Mouse (Mus musculus) naive thymus-derived CD4-positive, alpha-beta T cell, adult 5 months (primary cell): ENCODE measurements around the gene Upf1. TPM values are rescaled to one million over a fixed set of nuclear protein-coding genes. Genes with fewer than 3 reads are reported as not detected.

Source experiments
- polyA plus RNA-seq: library from polyadenylated mRNA; unstranded; fragments of 100-300 nt; shearing (Covaris generic); gene quantifications from one replicate; pipeline ENCODE4 v1.2.1, GENCODE M21; 2017

Gene Upf1
- polyA plus RNA-seq = 88.8 TPM

DNA sequence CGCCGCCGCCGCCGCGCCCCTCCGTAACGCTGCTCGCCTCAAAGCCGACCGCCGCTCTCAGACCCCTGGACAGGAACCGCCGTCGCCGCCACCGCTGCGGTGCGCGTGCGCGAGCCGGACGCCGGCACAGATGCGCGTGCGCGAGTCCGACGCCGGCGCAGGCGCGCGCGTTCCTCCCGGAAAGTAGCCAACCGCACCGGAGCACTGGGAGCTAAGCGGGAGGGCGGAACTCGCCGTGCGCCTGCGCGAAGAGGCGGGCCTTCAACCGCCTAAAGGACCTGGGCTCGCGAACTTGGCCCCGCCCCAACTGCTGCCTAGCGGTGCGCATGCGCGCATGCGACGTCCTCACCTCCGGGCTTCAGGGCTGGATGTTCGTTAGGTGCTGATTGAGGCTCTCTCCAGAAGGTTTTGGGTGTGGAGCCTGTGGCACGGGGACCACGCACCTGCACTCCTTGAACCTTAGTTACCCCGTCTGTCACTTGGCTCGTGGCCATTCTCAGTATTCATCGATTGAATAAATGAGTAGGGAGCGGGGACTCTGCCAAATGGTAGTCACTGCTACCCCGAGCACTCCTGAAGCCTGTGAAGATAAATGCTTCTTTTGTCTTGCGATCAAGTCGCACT is at the start of gene Upf1:
TSS of gene Upf1 (minus strand) at position 85 of the 624 bp plus-strand sequence.

DNA sequence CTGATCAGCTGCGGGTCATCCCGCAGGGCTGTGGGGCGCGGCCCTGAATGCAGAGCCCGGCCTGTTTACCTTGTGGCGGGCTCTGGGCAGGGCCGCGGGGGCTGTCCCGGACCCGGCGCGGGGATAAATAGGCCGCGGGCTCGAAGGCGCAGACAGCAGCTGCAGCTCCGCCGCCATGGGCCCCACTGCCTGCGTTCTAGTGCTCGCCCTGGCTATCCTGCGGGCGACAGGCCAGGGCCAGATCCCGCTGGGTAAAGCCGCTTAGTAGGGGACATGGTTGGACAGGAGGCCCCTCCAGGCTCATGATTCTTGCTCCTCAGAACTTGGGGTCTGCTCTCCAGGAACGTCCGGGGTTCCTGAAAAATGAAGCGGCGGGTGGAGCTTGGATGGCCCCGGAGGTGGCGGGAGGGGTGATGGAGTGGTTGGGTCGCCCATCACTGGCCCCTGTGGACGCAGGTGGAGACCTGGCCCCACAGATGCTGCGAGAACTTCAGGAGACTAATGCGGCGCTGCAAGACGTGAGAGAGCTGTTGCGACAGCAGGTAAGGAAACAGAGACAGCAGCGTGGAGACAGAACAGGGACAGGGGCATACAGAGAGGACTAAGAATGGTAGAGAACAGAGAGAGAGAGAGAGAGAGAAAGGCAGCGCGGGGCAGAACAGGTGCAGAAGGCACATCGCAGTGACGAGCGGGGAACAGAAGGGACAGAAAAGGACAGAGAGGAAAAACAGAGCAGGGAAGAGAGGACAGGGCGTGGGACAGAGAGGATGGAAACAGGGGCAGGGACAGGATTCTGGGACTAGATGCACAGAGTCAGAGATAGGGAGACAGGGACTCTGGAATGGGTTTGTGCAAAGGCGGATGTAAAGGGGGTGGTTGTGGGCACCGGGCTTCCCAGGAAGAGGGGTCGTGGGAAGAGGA is 20.6 kb upstream of the Upf1 start, which contains the start of gene Comp:
TSS of gene Comp (plus strand) at position 162 of the 921 bp plus-strand sequence.

DNA sequence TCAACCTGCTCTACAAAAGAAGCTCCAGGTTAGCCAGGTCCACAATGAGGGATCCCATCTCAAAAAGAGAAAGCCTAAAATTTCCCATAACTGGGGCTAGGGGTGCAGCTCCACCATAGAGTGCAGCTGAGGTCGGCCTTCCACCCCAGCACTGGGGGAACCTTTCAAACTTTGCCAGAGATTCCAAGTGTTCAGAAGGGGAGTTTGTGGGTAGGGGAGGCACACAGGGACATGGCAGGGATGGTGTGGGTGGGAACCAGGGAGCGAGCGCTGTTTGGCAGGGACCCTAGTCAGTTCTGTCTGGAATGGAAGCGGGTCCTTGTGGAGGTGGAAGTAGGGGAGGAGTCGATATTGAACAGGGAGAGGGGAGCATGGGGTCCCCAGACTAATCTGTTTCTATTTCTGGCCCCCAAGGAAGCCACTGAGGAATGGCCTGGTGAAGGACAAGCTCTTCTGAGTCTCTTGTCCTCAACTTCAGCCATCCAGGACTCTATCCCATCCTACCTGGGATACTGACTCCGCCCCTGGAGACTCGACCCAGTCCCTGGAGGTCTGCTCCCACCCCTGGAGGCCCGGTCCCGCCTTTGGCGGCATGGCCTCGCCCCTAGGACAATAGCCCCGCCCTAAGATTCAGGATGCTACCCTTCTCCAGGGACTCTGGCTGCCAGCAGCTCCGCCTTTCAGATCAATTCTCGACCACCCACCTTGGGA is 23.8 kb downstream of the Upf1 start, which contains the start of gene Gdf1:
TSS of gene Gdf1 (plus strand) at position 694 of the 711 bp plus-strand sequence.

DNA sequence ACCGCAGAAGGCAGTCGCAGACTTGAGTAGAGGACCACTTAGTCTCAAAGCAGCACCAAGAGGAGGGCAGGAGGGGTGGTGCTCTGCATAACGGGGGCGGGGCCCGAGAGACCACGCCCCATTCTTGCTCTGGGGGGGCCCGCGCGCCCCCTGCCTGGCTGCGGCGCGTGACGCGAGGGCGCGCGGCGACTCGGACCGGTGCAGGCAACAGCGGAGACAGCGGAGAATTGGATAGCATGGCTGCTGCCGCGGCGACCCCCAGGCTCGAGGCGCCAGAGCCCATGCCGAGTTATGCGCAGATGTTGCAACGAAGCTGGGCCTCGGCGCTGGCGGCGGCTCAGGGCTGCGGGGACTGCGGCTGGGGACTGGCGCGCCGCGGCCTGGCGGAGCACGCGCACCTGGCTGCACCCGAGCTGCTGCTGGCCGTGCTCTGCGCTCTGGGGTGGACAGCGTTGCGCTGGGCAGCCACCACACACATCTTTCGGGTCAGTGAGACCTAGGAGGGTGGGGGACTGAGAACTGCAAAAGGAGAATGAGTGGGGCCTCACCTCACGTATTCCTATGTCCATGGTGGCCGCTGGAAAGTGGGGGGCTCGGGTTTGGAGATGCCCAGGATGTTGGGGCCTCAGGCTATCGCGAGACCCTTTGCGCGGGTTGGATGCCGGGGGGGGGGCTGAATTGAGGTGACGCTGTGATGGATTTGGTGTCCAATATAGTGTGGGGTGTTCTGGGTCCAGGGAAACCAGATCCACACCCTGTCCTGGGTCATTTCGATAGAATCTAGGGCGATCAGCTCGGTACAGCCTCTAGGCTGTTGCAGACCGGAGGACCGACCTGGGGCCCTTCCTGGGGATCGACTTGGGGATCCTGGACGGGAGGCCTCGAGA is 37.2 kb downstream of the Upf1 start, which contains the start of gene Cers1:
TSS of gene Cers1 (plus strand) at position 152 of the 887 bp plus-strand sequence.

DNA sequence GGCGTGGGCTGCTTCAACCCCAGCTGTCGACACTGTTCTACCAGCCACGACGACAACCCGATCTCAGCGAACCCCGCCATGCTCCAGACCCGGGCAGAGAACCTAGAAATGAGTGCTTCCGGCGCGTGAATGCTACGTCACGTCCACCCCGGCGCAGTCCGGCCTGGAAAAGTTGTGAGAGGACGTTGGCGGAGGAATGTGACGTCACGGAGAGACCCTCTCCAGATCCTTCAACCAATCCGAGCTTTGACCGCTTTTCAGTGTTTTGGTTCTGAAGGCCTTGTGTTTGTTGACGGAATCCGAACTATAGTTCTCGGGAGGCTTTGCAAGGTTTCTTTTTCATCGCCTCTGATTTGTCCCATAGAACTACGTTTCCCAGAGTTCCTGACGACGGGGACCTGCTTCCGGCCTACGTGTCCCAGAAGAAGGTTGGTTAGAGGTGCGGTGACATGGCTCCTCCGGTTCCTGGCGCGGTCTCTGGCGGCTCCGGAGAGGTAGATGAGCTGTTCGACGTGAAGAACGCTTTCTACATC is 50.7 kb downstream of the Upf1 start, which contains the start of the genes Ddx49 and Cope:
TSS of gene Ddx49 (minus strand) at position 132 of the 533 bp plus-strand sequence.
TSS of gene Cope (plus strand) at position 161 of the 533 bp plus-strand sequence.

DNA sequence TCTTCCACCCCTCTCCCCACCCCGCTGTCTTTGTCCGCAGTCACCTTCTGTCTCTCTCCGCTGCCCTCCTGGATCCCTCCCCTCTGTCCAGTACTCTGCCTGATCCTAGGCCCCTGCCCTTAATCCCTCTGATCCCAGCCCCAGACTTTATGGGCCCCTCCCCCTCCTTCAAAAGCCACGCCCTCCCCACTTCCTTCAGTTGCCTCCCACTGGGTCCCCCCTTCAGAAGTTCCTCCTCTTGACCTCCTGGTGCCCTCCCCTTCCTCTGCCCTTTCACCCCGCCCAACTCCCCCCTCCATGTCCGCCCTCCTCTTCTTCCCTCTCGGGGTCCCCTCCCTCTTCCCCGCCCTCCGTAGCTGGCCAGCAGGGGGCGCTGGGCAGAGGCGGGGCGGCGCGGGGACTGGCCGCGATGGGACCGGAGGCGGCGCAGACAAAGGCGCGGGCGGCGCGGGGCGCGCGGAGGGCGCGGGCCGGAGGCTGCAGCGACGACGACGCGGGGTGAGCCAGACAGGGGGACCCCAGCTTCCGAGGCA is 70.4 kb downstream of the Upf1 start, which contains the start of gene Homer3:
TSS of gene Homer3 (plus strand) at position 225 of the 533 bp plus-strand sequence.

Other genes with a start within 250 kb of the Upf1 start
- gene Ncan, start 232.4 kb downstream of the Upf1 start, polyA plus RNA-seq = not detected
- gene Nr2c2ap, start 221.9 kb downstream of the Upf1 start, polyA plus RNA-seq = 48.4 TPM
- gene Rfxank, start 214.1 kb downstream of the Upf1 start, polyA plus RNA-seq = 21.7 TPM
- 36.2 TPM for gene Borcs8, start 213.8 kb downstream of the Upf1 start, polyA plus RNA-seq
- 0.97 TPM for gene Mef2b, start 213.6 kb downstream of the Upf1 start, polyA plus RNA-seq
- 45.8 TPM for gene Tmem161a, start 180.9 kb downstream of the Upf1 start, polyA plus RNA-seq
- gene Slc25a42, start 141.0 kb downstream of the Upf1 start, polyA plus RNA-seq = 7.9 TPM
- gene Sugp2, start 119.1 kb downstream of the Upf1 start, polyA plus RNA-seq = 36.8 TPM
- 11.5 TPM for gene Armc6, start 118.8 kb downstream of the Upf1 start, polyA plus RNA-seq
- gene Homer3, start 70.5 kb downstream of the Upf1 start, polyA plus RNA-seq = 2.6 TPM
- gene Ddx49, start 50.8 kb downstream of the Upf1 start, polyA plus RNA-seq = 60.5 TPM
- gene Cope, start 50.8 kb downstream of the Upf1 start, polyA plus RNA-seq = 237 TPM
- gene Cers1, start 37.5 kb downstream of the Upf1 start, polyA plus RNA-seq = not detected
- gene Gdf1, start 23.5 kb downstream of the Upf1 start, polyA plus RNA-seq = 0.44 TPM
- gene Comp, start 20.3 kb upstream of the Upf1 start, polyA plus RNA-seq = 2.4 TPM
- gene Crtc1, start 86.3 kb upstream of the Upf1 start, polyA plus RNA-seq = 12.2 TPM
- gene Klhl26, start 123.7 kb upstream of the Upf1 start, polyA plus RNA-seq = 9.8 TPM
- gene Tmem59l, start 134.1 kb upstream of the Upf1 start, polyA plus RNA-seq = not detected
- gene Crlf1, start 139.9 kb upstream of the Upf1 start, polyA plus RNA-seq = not detected
- 62.7 TPM for gene Rex1bd, start 153.5 kb upstream of the Upf1 start, polyA plus RNA-seq
- 1,566 TPM for gene Uba52, start 157.5 kb upstream of the Upf1 start, polyA plus RNA-seq
- gene Fkbp8, start 174.4 kb upstream of the Upf1 start, polyA plus RNA-seq = 382 TPM
- 67.1 TPM for gene Kxd1, start 174.7 kb upstream of the Upf1 start, polyA plus RNA-seq
- 42.9 TPM for gene Ell, start 186.2 kb upstream of the Upf1 start, polyA plus RNA-seq
- gene Isyna1, start 241.1 kb upstream of the Upf1 start, polyA plus RNA-seq = 86.8 TPM